Mouse (Mus musculus) heart, embryonic 12.5 days (tissue): ENCODE results near the gene Strip1. TPM values are rescaled to one million over a fixed set of nuclear protein-coding genes. Genes with fewer than 3 reads are reported as not detected.

Experiments
- ATAC-seq: fragments of 200-750 bp; cut with Nextera tagmentation; 2 replicates; pipeline ENCODE4 v1.8.0; 2017; ENCODE audit warnings: moderate TSS enrichment, moderate library complexity; ENCODE audit not compliant: insufficient number of reproducible peaks, low FRiP score
- H3K27ac ChIP-seq: fragments of 300-500 bp; sonication (generic); 2 replicates; pipeline ENCODE4 v1.5.1; 2016; ENCODE audit warnings: mild to moderate bottlenecking, moderate library complexity; ENCODE audit not compliant: poor library complexity, severe bottlenecking
- H3K27me3 ChIP-seq: fragments of 300-500 bp; sonication (generic); replicated peaks from 2 replicates; pipeline ENCODE4 v1.6.1; 2016; ENCODE audit warnings: mild to moderate bottlenecking, moderate library complexity
- H3K36me3 ChIP-seq: fragments of 300-500 bp; sonication (generic); 2 replicates; pipeline ENCODE4 v1.6.1; 2016; ENCODE audit warnings: mild to moderate bottlenecking, moderate library complexity
- H3K4me1 ChIP-seq: fragments of 300-500 bp; sonication (generic); replicated peaks from 2 replicates; pipeline ENCODE4 v1.6.1; 2016; ENCODE audit warnings: mild to moderate bottlenecking
- H3K4me2 ChIP-seq: fragments of 300-500 bp; sonication (generic); 2 replicates; pipeline ENCODE4 v1.6.1; 2016; ENCODE audit warnings: mild to moderate bottlenecking, moderate library complexity
- H3K4me3 ChIP-seq: fragments of 300-500 bp; sonication (generic); 2 replicates; pipeline ENCODE4 v1.5.1; 2016; ENCODE audit warnings: mild to moderate bottlenecking
- H3K9ac ChIP-seq: fragments of 300-500 bp; sonication (generic); 2 replicates; pipeline ENCODE4 v1.6.1; 2016; ENCODE audit warnings: mild to moderate bottlenecking, moderate library complexity
- H3K9me3 ChIP-seq: fragments of 300-500 bp; sonication (generic); replicated peaks from 2 replicates; pipeline ENCODE4 v1.6.1; 2016; ENCODE audit warnings: mild to moderate bottlenecking, moderate library complexity
- WGBS: fragments of 180-500 bp; shearing (Covaris S2); methylation state at CpG from one replicate; pipeline ENCODE4 v1.1.7; 2016; 5-methylcytosine and 5-hydroxymethylcytosine counted together
- polyA plus RNA-seq: library from polyadenylated mRNA; unstranded; fragments of >200 nt; fragmentation: Nextera tagmentation; extraction: Ambion mirVana; gene quantifications from 2 replicates; pipeline ENCODE4 v1.2.1, GENCODE M21; 2016

The Strip1 gene
- polyA plus RNA-seq, 1 experiment from 2014 or later = 43.6 TPM

DNA sequence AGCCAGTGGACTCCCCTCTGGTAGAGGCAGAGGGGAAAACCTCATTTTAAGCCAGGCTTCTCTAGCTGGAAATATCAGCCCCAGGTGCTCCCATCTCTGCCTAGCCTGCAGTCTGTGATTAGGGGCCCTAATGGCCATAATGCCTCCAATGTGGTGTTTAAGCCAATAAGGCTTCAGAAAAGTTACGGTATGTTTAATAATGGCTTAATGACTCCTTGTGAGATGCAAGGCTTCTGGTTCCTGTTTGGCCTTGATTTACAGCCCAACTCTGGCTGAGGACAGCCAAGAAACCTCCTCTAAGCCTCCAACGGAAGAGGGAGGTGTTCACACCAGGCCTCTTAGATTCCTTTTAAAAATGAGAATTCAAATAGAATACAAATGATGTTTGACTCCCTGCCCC lies 37.9 kb downstream of the Strip1 start:
- WGBS = 62% methylated on average over 2 of the region's 2 CpGs
- H3K4me3 ChIP-seq = no peak overlapping the region
- H3K9ac ChIP-seq = no peak overlapping the region
- H3K27me3 ChIP-seq = peaks cover 86% of the 10 kb centered on the region
- H3K27ac ChIP-seq = no peak overlapping the region
- no peak overlapping the region for H3K4me2 ChIP-seq
- no peaks in the 10 kb centered on the region for H3K9me3 ChIP-seq
- H3K36me3 ChIP-seq = no peaks in the 10 kb centered on the region
- H3K4me1 ChIP-seq = peaks cover 11% of the 10 kb centered on the region
- ATAC-seq = no peak

DNA sequence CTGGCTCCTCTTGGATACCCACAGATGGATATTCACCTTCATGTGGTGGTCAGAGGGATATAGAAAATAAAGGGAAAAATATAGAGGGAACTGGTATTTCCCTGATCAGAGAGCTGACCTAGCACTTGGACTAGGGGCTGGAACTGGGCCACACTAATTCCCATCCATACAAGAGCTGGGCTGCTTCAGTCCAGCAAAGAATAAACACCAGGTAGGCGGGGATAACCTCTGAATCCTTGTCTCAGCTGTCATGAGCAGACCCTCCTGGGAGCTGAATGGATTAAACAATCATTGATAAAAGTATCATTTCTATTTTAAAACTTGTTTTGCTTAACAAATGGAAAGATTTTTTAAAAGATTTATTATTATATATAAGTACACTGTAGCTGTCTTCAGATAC lies 39.9 kb downstream of the Strip1 start:
- Histone ChIP-seq H3K36me3 (no peaks in the 10 kb centered on the region), H3K9me3 (no peaks in the 10 kb centered on the region), H3K4me3 (no peak overlapping the region), H3K27ac (no peak overlapping the region), H3K4me1 (peaks cover 16% of the 10 kb centered on the region), H3K4me2 (no peak overlapping the region), H3K9ac (no peak overlapping the region), H3K27me3 (peaks cover 92% of the 10 kb centered on the region)
- WGBS = 52% methylated on average over 1 of the region's 1 CpGs
- ATAC-seq = no peak

DNA sequence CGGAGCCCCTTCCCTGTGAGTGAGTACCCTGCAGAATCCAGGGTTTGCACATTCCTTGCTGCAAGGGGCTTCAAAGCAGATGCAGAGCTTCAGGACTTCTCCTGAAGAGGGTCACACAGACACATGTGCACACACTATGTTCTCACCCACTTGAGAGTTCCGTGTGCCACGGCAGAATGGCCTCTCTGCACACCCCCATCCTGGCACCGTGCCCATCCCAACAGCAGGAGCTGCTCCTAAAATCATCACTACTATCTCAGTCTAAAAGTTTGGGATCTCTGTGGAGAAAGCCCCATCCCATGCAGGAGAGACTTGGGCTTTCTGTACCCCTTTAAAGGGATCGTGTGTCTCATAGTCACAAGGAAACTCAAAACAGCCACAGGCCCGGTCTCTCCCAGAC lies 45.0 kb downstream of the Strip1 start:
- 54% methylated on average over 6 of the region's 6 CpGs for whole genome bisulfite sequencing
- H3K4me3 ChIP-seq = no peak overlapping the region
- H3K36me3 ChIP-seq = no peaks in the 10 kb centered on the region
- no peak overlapping the region for H3K9ac ChIP-seq
- H3K9me3 ChIP-seq = no peaks in the 10 kb centered on the region
- H3K27ac ChIP-seq = no peak overlapping the region
- ATAC-seq = no peak
- no peak overlapping the region for H3K4me2 ChIP-seq
- H3K4me1 ChIP-seq = peaks cover 17% of the 10 kb centered on the region
- H3K27me3 ChIP-seq = peaks cover 90% of the 10 kb centered on the region

DNA sequence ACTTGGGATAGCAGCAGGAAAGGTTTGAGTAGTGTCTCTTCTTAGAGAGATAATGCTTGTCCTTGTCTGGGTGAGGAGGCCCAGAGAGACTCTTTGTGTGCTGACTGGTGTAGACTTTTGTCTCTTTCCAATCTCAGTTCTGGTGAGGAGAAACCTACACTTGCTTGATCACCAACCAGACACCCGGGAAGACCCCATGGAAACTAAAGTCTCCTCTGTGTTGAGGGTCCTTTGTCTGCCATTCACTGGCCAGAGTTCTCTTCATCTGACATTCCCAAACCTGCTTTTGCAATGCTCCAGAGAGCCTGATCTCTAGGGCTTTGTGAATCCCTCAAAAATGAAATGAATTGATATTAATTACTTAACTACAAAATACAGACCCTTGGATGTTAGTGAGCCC lies 47.6 kb downstream of the Strip1 start:
- Histone ChIP-seq H3K36me3 (no peaks in the 10 kb centered on the region), H3K4me1 (peaks cover 17% of the 10 kb centered on the region), H3K27me3 (peaks cover 87% of the 10 kb centered on the region), H3K27ac (no peak overlapping the region), H3K9ac (no peak overlapping the region), H3K4me3 (no peak overlapping the region), H3K4me2 (no peak overlapping the region), H3K9me3 (no peaks in the 10 kb centered on the region)
- no peak for ATAC-seq
- WGBS = 11% methylated on average over 1 of the region's 1 CpGs

GRCm38 (mm10) chr3:107582875-107583767 lies 48.4 kb downstream of the Strip1 start:
- H3K9ac ChIP-seq = peak overlapping the region; percentile 49; the same call in 1 of the 2 replicates
- peak overlapping the region; percentile 44 for H3K4me3 ChIP-seq
- peaks cover 86% of the 10 kb centered on the region for H3K27me3 ChIP-seq
- no peak overlapping the region for H3K27ac ChIP-seq
- peaks cover 17% of the 10 kb centered on the region for H3K4me1 ChIP-seq
- H3K9me3 ChIP-seq = no peaks in the 10 kb centered on the region
- ATAC-seq = no peak
- WGBS = under 1% methylated on average over 65 of the region's 65 CpGs
- H3K36me3 ChIP-seq = no peaks in the 10 kb centered on the region
- peak overlapping the region; percentile 82 for H3K4me2 ChIP-seq

- Histone ChIP-seq H3K27ac (no peak overlapping the region), H3K9ac (peak overlapping the region; percentile 49; the same call in 1 of the 2 replicates), H3K4me2 (peak overlapping the region; percentile 82), H3K4me1 (peaks cover 25% of the 10 kb centered on the region), H3K36me3 (no peaks in the 10 kb centered on the region), H3K9me3 (no peaks in the 10 kb centered on the region), H3K4me3 (peak overlapping the region; percentile 44), H3K27me3 (peaks cover 78% of the 10 kb centered on the region)
- no peak for ATAC-seq
- WGBS = 4% methylated on average over 18 of the region's 18 CpGs
Measured at GRCm38 (mm10) chr3:107582130-107582874, 49.2 kb downstream of the Strip1 start.

DNA sequence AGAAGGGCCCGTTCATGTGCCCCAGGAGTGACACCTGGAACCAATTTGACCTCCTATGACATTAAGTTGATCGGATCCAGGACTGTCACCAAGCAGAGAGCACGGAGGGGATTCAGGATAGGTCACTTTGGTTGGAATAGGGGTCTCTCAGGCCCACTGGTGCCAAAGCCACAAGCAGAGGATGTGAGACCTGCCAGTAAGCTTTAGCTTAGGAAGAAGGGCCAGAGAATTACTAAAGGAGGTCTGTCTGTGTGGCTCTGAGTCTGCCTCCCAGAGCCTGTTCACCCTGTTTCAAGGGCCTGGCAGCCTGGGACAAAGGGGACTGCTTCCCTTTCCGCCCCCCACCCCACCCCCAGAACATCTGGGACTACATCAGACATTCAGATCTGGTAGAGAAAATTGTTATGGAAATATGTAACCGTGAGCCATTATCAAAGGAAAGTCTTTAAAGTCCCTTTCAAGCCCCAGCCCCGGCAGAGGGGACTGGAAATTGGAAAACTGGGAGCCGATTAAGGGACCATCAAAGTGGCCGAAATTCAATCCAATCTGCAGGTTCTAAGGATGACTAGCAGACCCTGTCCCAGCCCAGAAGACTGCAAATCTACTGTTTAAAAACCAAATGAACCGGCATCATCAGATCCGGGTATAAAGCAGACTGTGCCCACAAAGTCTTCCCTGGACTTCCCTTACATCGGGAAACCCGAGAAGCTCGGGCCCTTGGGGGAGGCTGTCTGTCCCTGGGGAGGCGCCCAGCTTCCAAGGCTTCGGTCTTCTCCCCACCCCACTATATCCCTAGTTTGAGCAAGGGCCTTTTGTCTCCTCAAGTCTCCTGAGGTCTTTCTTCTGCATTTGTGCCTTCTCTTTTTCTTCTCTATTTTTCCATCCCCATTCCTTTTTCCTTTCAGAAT lies 50.1 kb downstream of the Strip1 start:
- Histone ChIP-seq H3K36me3 (no peaks in the 10 kb centered on the region), H3K9ac (no peak overlapping the region), H3K4me1 (peaks cover 18% of the 10 kb centered on the region), H3K9me3 (no peaks in the 10 kb centered on the region), H3K4me2 (no peak overlapping the region), H3K4me3 (no peak overlapping the region), H3K27me3 (peaks cover 68% of the 10 kb centered on the region), H3K27ac (no peak overlapping the region)
- WGBS = 9% methylated on average over 15 of the region's 15 CpGs
- no peak for ATAC-seq

- H3K36me3 ChIP-seq = no peaks in the 10 kb centered on the region
- H3K9ac ChIP-seq = no peak overlapping the region
- no peak for ATAC-seq
- no peak overlapping the region for H3K4me2 ChIP-seq
- peaks cover 16% of the 10 kb centered on the region for H3K4me1 ChIP-seq
- H3K9me3 ChIP-seq = no peaks in the 10 kb centered on the region
- H3K27me3 ChIP-seq = peaks cover 49% of the 10 kb centered on the region
- H3K4me3 ChIP-seq = no peak overlapping the region
- no peak overlapping the region for H3K27ac ChIP-seq
- WGBS = 7% methylated on average over 4 of the region's 4 CpGs
Measured at GRCm38 (mm10) chr3:107579466-107579865, 52.0 kb downstream of the Strip1 start.

DNA sequence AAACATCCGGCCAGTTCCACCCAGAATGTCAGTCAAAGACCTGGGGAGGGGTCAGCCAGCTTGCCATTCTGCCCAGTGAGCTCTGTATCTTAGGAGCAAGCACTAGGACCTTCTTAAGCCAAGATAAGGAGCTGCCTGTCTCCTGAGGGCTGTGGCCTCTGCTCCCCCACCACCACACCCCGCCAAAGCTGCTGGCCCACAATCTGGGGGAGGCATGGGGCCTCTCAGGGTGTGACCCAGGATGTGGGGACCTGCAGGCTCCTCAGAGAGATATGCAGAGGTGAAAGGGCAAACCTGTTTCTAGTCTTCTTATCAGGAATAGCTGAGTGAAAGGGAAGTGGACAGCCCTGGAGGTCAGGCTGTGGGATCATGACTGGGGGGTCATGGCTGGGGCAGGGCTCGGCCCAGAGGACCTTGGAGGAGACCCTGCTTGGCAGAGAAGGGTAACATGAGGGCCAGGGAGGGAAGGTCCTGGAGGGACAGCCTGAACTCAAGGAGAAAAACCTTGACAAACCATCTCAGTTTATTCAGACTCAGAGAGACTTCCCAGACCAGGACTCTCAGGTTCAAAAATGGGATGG lies 53.6 kb downstream of the Strip1 start:
- peak; percentile 55 for ATAC-seq
- H3K4me2 ChIP-seq = no peak overlapping the region
- H3K27ac ChIP-seq = no peak overlapping the region
- no peak overlapping the region for H3K4me3 ChIP-seq
- no peaks in the 10 kb centered on the region for H3K9me3 ChIP-seq
- no peak overlapping the region for H3K9ac ChIP-seq
- WGBS = 15% methylated on average over 3 of the region's 3 CpGs
- H3K36me3 ChIP-seq = no peaks in the 10 kb centered on the region
- peaks cover 9% of the 10 kb centered on the region for H3K4me1 ChIP-seq
- peaks cover 34% of the 10 kb centered on the region for H3K27me3 ChIP-seq

- Histone ChIP-seq H3K4me2 (no peak overlapping the region), H3K9me3 (no peaks in the 10 kb centered on the region), H3K9ac (no peak overlapping the region), H3K27me3 (peaks cover 36% of the 10 kb centered on the region), H3K27ac (no peak overlapping the region), H3K4me3 (no peak overlapping the region), H3K4me1 (peaks cover 8% of the 10 kb centered on the region; the same call in 1 of the 2 replicates), H3K36me3 (no peaks in the 10 kb centered on the region)
- 81% methylated on average over 3 of the region's 3 CpGs for WGBS
- ATAC-seq = no peak
Measured at GRCm38 (mm10) chr3:107576807-107577206, 54.7 kb downstream of the Strip1 start.
